Mouse (Mus musculus): ENCODE measurements around the gene Ubqln4. TPM values are rescaled to one million over a fixed set of nuclear protein-coding genes. Genes with fewer than 3 reads are reported as not detected.
A peak's percentile ranks its signal among the peaks of the same experiment; 100 is the strongest.

The Ubqln4 gene
- 10 to 100 TPM; 78.2 to 90.2 TPM for total RNA-seq (2021)
- long read RNA-seq, experiment 1, transcript Ubqln4-201 (11 exons, 3,330 nt) = major isoform, 291 of 341 reads
- long read RNA-seq, experiment 1, partial matches to known transcripts = 29 of 341 reads
- long read RNA-seq, experiment 1, other reads (novel, unspliced or antisense) = 21 of 341 reads
- long read RNA-seq, experiment 2, transcript Ubqln4-201 (11 exons, 3,330 nt) = major isoform, 276 of 323 reads
- long read RNA-seq, experiment 2, partial matches to known transcripts = 33 of 323 reads
- long read RNA-seq, experiment 2, other reads (novel, unspliced or antisense) = 14 of 323 reads

- intact Hi-C loops (cut with DNase I) = no loop called here
- H3K4me3 ChIP-seq = peak within 1 kb of the TSS; percentile 92
- peak within 1 kb of the TSS; percentile 99 for H3K27ac ChIP-seq
- TF ChIP-seq CTCF (IDR thresholded peaks at IDR 0.05) = peak; percentile 93
- DNase-seq = peak; percentile 96
Observed at GRCm38 (mm10) chr3:88553525-88553879, at the start of gene Ubqln4. Gene Ubqln4 (plus strand): TSS chr3:88553758.

DNA sequence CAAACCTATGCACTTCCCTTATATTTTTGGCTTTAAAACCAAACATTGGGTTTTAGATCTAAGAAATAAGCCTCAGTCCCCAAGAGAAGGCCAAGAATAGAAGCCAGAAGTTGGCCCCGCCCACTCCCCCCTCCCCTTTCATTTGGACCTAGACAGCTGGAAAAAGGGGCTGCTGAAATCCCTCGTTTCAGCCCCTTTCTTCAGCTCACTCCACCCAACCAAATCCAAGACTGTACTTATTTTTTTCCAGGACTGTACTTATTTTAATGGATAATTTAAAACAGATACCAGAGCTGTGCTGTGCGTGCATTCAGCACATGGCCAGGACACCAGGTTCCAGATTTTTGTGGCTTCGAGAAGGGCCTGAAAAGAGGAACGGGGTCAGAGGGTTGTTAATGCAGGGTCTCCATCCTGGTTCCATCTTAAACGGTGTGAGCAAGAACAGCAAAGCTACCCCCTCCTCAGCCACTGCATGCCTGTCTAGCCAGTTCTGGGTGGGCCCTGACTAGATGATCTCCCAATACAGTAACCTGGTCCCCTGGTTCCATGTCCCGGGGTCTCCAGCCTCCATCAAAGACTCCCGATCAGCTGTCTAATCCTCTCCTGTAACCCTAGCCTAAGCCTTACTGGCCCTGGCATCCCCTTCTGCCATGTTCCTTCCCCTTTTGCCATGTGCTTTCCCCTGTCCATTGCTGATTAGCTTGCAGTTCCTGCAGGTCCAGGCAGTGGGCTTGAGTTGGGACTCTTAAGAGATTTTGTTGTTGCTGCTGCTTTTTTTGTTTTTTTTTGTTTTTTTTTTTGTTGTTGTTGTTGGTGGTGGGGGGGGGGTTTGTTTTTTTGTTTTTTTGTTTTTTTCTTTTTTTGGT, 49.4 kb upstream of the Ubqln4 start:
- no peak for TF ChIP-seq CTCF (IDR thresholded peaks at IDR 0.05)
- Histone ChIP-seq H3K27ac (peak overlapping the region; percentile 98), H3K4me3 (peak overlapping the region; percentile 86)
- intact Hi-C loops (cut with DNase I) = loop anchor here (2.0 kb wide), 1 partner anchor 15 kb away; no protein-coding TSS in a partner anchor
- no peak for DNase-seq

DNA sequence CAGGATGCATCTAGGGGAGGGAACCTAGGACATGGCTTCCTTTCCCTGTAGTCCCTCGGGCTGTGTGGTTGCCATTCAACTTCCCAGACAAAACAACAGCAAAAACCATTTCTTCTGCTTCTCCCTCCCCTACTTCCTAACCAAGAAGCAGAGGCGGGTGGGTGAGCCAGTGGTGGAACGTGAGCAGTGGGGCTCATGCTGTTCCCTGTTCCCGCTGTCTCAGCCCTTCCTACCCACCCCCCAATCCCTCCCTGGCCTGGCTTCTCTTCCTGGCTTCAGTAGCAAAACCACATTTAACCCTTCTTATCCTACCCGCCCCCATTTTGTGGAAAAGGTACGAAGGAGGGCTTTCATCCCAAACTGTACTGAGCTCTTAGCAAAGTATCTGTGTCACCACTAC, 48.5 kb upstream of the Ubqln4 start:
- no peak for TF ChIP-seq CTCF (IDR thresholded peaks at IDR 0.05)
- H3K27ac ChIP-seq = peak overlapping the region; percentile 20
- no peak for DNase-seq
- no peak overlapping the region for H3K4me3 ChIP-seq
- intact Hi-C loops (cut with DNase I) = no loop called here

GRCm38 (mm10) chr3:88505765-88506164, 47.8 kb upstream of the Ubqln4 start:
- no peak for DNase-seq
- Histone ChIP-seq H3K4me3 (no peak overlapping the region), H3K27ac (0 out of 2 replicates have a peak overlapping the region, but pooled peaks have one; percentile 9)
- intact Hi-C loops (cut with DNase I) = no loop called here
- TF ChIP-seq CTCF (IDR thresholded peaks at IDR 0.05) = no peak

GRCm38 (mm10) chr3:88509250-88509649, 44.3 kb upstream of the Ubqln4 start:
- intact Hi-C loops (cut with DNase I) = no loop called here
- TF ChIP-seq CTCF (IDR thresholded peaks at IDR 0.05) = no peak
- peak overlapping the region; percentile 93 for H3K27ac ChIP-seq
- H3K4me3 ChIP-seq = peak overlapping the region; percentile 75
- no peak for DNase-seq

DNA sequence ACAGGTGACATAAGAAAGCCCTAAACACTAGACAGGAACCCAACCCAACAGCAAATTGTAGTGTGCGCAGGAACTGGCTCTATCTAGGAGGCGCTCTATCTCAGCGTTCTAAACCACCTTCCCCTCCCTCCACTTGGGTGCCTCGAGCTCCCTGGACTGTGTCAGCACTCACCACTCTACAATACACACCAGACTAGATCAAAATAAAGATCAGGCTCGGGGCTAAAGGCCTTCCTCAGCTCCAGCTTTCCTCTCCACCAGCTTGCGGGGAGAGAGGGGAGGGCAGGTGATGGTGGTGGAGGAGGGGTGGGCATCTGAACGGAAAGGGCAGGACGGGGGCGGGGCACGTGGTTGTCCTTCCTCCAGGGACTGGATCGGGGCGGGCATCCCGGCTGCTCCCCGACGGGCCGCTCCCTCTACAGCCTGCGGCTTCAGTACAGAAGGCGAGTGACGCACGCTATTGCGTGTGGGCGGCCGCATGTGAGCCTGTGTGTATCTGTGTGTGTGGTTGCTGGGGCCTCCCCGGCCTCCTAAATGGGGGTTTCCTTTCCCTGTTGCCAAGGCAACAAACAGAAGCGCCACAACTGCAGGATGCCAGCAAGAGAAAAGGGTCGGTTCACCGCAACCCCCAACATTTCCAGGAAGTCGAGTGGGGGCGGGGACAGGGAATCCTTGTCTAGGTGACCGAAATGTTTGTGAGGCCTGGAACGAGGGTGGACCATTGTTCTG, 43.7 kb upstream of the Ubqln4 start, which contains the start of gene Lmna:
Gene Lmna, minus strand, starts transcription at position 265 of the 729 bp plus-strand sequence.
- peak within 1 kb of the TSS; percentile 93 for H3K27ac ChIP-seq
- intact Hi-C loops (cut with DNase I) = no loop called here
- peak; percentile 51 for TF ChIP-seq CTCF (IDR thresholded peaks at IDR 0.05)
- peak within 1 kb of the TSS; percentile 75 for H3K4me3 ChIP-seq
- peak; percentile 96 for DNase-seq

DNA sequence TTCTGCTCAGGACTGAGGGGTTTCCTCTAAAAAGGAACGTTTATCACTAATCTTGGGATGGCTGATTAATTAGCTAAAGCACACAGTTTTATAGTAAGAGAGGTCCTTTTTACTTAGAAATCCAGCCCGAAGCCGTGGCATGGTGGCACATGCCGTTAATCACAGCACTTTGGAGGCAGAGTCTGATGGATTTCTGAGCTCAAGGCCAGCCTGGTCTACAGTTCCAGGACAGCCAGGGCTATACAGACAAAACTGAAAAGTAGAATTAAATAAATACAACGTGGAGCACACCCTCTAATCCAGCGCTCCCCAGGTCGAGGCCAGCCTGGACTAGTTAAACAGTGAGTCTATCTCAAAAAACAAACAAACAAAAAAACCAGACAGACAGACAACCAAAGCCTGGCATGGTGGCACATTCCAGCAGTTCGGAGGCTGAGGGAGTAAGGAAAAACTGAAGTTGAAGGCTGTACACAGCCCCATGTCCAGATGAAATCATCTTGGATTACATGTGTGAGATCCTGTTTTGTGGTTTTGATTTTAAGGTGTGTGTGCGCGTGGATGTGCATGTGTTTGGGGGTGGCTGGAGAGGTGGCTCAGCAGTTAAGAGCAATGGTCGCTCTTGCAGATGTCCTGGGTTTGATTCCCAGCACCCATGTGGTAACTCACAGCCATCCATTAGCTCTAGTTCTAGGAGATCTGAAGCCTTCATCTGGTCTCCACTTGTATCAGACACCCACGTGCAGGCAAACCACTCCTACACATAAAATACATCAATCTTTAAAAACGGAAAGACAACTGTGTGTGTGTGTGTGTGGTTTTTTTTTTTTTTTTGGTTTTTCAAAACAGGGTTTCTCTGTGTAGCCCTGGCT, 42.9 kb upstream of the Ubqln4 start:
- intact Hi-C loops (cut with DNase I) = no loop called here
- DNase-seq = no peak
- TF ChIP-seq CTCF (IDR thresholded peaks at IDR 0.05) = no peak
- H3K4me3 ChIP-seq = peak overlapping the region; percentile 75
- peak overlapping the region; percentile 93 for H3K27ac ChIP-seq

- intact Hi-C loops (cut with DNase I) = no loop called here
- H3K4me3 ChIP-seq = no peak overlapping the region
- no peak for TF ChIP-seq CTCF (IDR thresholded peaks at IDR 0.05)
- no peak for DNase-seq
- H3K27ac ChIP-seq = peak overlapping the region; percentile 83
Observed at GRCm38 (mm10) chr3:88511559-88511958, 42.0 kb upstream of the Ubqln4 start.

- intact Hi-C loops (cut with DNase I) = no loop called here
- DNase-seq = peak; percentile 31
- no peak for TF ChIP-seq CTCF (IDR thresholded peaks at IDR 0.05)
Observed at GRCm38 (mm10) chr3:88512141-88512895, 41.2 kb upstream of the Ubqln4 start.

GRCm38 (mm10) chr3:88512896-88513545, 40.5 kb upstream of the Ubqln4 start:
- no peak overlapping the region for H3K4me3 ChIP-seq
- DNase-seq = peak; percentile 59
- intact Hi-C loops (cut with DNase I) = no loop called here
- TF ChIP-seq CTCF (IDR thresholded peaks at IDR 0.05) = no peak
- H3K27ac ChIP-seq = peak overlapping the region; percentile 83

More at GRCm38 (mm10) chr3:88512141-88512895, 41.2 kb upstream of the Ubqln4 start:
- Histone ChIP-seq H3K4me3 (no peak overlapping the region), H3K27ac (peak overlapping the region; percentile 83)
